Mouse (Mus musculus) limb, embryonic 13.5 days (tissue): ENCODE data around the gene Fam172a. TPM values are rescaled to one million over a fixed set of nuclear protein-coding genes. Genes with fewer than 3 reads are reported as not detected.
A peak's percentile ranks its signal among the peaks of the same experiment; 100 is the strongest.

Source experiments
- ATAC-seq: fragments of 200-750 bp; cut with Nextera tagmentation; 2 replicates; pipeline ENCODE4 v1.8.0; 2017; ENCODE audit warnings: low read depth, moderate number of reproducible peaks, moderate TSS enrichment; ENCODE audit not compliant: low FRiP score
- H3K27ac ChIP-seq: fragments of 300-500 bp; sonication (generic); 2 replicates; pipeline ENCODE4 v1.5.1; 2015; ENCODE audit warnings: inconsistent platforms, mild to moderate bottlenecking, moderate library complexity
- H3K27me3 ChIP-seq: fragments of 300-500 bp; sonication (generic); 2 replicates; pipeline ENCODE4 v1.6.1; 2015; ENCODE audit warnings: mild to moderate bottlenecking, inconsistent platforms
- H3K36me3 ChIP-seq: fragments of 300-500 bp; sonication (generic); 2 replicates; pipeline ENCODE4 v1.6.1; 2015; ENCODE audit warnings: inconsistent platforms, mild to moderate bottlenecking, moderate library complexity
- H3K4me1 ChIP-seq: fragments of 300-500 bp; sonication (generic); 2 replicates; pipeline ENCODE4 v1.6.1; 2015; ENCODE audit warnings: inconsistent platforms
- H3K4me2 ChIP-seq: fragments of 300-500 bp; sonication (generic); replicated peaks from 2 replicates; pipeline ENCODE4 v1.6.1; 2015; ENCODE audit warnings: inconsistent platforms, mild to moderate bottlenecking, moderate library complexity
- H3K4me3 ChIP-seq: fragments of 300-500 bp; sonication (generic); 2 replicates; pipeline ENCODE4 v1.5.1; 2015; ENCODE audit warnings: moderate library complexity, mild to moderate bottlenecking, inconsistent platforms
- H3K9ac ChIP-seq: fragments of 300-500 bp; sonication (generic); 2 replicates; pipeline ENCODE4 v1.6.1; 2015; ENCODE audit warnings: mild to moderate bottlenecking, inconsistent platforms
- H3K9me3 ChIP-seq: fragments of 300-500 bp; sonication (generic); 2 replicates; pipeline ENCODE4 v1.6.1; 2016; ENCODE audit warnings: inconsistent platforms
- WGBS: fragments of 180-500 bp; shearing (Covaris S2); methylation state at CpG from one replicate; pipeline ENCODE4 v1.1.7; 2015; 5-methylcytosine and 5-hydroxymethylcytosine counted together
- polyA plus RNA-seq: library from polyadenylated mRNA; unstranded; fragments of >200 nt; fragmentation: Nextera tagmentation; extraction: Ambion mirVana; gene quantifications from 2 replicates; pipeline ENCODE4 v1.2.1, GENCODE M21; 2015

Fam172a gene
- polyA plus RNA-seq, 1 experiment from 2014 or later = 32.5 TPM

DNA sequence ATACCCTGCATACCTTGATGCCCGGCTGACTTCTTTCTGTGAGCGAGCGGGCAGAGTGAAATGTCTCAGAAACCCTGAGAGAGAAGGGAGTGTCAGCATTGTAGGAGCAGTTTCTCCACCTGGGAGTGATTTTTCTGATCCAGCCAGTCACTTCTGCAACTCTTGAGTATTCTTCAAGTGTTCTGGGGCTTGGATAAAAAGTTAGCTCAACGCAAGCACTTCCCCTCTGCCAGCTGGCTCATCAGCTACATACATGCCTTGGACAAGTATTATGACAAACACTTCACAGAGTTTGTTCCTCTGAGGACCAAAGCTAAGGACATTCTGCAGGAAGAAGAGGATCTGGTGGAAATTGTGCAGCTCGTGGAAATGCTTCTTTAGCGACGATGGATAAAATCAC lies 420.2 kb downstream of the Fam172a start:
- Histone ChIP-seq H3K9ac (no peak overlapping the region), H3K9me3 (no peaks in the 10 kb centered on the region), H3K4me1 (no peaks in the 10 kb centered on the region), H3K36me3 (no peaks in the 10 kb centered on the region), H3K4me2 (no peak overlapping the region), H3K27me3 (no peaks in the 10 kb centered on the region), H3K27ac (no peak overlapping the region), H3K4me3 (no peak overlapping the region)
- 90% methylated on average over 7 of the region's 7 CpGs for WGBS
- no peak for ATAC-seq

DNA sequence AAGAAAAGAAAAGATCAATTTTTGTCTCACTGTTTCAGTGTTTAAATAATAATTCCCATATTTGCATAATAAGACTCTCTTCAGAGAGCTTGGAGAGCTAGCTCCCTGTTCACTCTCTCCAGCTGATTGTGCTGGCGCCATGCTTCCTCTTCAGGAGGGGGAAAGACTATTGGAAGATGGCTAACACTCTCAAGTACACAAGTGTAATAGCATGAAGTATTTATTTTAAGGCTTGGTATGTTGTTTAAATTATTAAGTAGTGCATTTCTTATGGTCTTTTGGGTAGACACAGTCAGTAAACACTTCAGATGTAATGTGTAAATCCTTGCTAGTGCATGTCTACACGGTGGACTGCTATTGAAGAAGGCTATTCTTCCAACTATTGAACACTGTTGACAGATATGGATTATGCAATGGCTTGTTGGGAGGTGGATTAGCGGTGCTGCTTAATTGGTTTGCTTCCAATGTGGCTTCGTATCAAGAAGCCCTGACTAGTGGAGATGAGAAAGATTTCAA lies 422.1 kb downstream of the Fam172a start:
- Histone ChIP-seq H3K4me2 (no peak overlapping the region), H3K36me3 (no peaks in the 10 kb centered on the region), H3K4me3 (no peak overlapping the region), H3K9me3 (no peaks in the 10 kb centered on the region), H3K27ac (no peak overlapping the region), H3K4me1 (no peaks in the 10 kb centered on the region), H3K9ac (no peak overlapping the region), H3K27me3 (no peaks in the 10 kb centered on the region)
- 93% methylated on average over 4 of the region's 4 CpGs for WGBS
- ATAC-seq = no peak

DNA sequence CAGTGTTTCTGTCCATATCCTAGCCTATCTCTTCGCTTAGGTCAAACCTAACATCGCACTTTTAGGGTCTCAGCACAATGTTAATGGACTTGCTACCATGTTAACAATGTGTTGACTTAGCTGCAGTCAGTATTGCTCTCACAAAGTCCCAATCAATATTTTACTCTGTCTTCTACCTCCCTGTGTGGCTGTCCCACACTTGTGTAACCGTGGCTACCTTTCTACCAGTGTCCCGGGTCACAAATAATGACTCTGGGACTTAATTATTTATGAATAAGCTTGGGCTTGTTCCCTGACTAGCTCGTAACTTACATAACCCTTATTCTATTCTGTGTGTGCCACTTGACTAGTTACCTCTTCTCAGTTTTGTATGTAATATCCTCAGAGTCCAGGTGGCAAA lies 455.6 kb downstream of the Fam172a start:
- Histone ChIP-seq H3K9ac (no peak overlapping the region), H3K36me3 (no peaks in the 10 kb centered on the region), H3K4me3 (no peak overlapping the region), H3K4me2 (no peak overlapping the region), H3K4me1 (no peaks in the 10 kb centered on the region), H3K9me3 (no peaks in the 10 kb centered on the region), H3K27ac (no peak overlapping the region), H3K27me3 (peaks cover 15% of the 10 kb centered on the region)
- ATAC-seq = no peak
- 82% methylated on average over 5 of the region's 5 CpGs for WGBS

DNA sequence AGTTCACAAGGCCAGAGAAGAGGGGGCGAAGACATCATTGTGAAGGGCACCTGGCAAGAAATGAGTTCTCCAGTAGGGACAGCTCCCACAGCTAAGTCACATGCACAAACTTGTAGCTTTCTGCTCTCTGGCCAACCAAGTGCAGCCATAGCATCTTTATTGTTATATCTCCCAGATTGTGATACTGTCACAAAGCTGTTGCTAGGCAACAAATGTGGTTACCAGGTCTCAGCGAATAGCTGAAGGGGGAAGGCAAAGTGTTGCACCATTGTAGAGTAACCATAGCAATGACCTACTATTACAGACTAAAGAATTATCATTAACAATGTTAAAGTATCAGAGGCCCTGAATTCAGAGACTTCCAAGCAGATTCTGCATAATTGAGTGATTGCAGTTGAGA lies 460.3 kb downstream of the Fam172a start:
- Histone ChIP-seq H3K27ac (no peak overlapping the region), H3K9ac (no peak overlapping the region), H3K4me1 (peaks cover 9% of the 10 kb centered on the region), H3K36me3 (no peaks in the 10 kb centered on the region), H3K4me3 (no peak overlapping the region), H3K27me3 (peaks cover 57% of the 10 kb centered on the region), H3K9me3 (no peaks in the 10 kb centered on the region), H3K4me2 (no peak overlapping the region)
- no peak for ATAC-seq
- 60% methylated on average over 2 of the region's 2 CpGs for WGBS

DNA sequence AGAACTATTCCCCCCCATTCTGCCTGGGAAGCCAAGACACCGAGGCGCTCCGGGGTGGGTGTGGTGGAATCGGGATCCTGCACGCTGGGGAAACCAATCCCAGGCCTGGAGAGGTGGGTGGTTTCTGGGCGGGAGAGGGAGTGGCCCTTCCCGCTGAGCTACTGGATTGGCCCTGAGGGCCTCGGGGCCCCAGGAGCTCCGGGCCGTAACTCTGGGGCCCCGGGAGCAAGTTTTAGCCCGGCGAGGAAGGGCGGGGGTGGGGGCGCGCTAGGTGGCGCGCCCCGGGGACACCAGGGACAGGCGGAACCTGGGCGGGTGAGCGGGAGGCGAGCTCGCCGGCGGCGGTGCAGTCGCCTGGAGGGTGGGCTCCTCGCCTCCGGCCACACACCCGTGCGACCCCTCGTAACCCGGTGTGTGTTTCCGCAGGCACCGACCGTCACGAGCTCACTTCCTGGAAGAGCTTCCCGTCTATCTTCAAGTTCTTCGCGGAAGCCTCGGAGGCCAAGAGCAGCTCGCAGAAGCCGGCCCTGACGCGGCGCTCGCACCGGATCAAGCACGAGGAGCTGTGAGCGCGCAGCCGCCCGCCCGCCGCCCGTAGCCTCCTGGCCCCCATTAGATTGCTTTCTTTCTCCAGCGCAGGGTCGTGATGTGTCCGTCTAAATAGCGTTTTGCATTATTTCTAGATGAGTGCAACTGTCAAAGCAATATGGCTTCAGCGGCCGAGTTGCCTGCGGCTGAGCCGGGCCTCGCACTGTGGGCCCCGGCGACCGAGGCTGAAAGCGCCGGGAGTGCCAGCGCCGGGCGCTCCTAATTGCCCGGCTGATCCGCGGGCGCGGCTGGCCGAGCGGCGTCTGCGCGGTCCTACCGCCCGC lies 461.5 kb downstream of the Fam172a start:
- ATAC-seq = peak; percentile 84
- H3K27me3 ChIP-seq = peaks cover 69% of the 10 kb centered on the region
- H3K9ac ChIP-seq = peak overlapping the region; percentile 63
- peak overlapping the region; percentile 59 for H3K4me3 ChIP-seq
- no peaks in the 10 kb centered on the region for H3K36me3 ChIP-seq
- under 1% methylated on average over 84 of the region's 86 CpGs for WGBS
- peaks cover 9% of the 10 kb centered on the region for H3K4me1 ChIP-seq
- H3K4me2 ChIP-seq = peak overlapping the region; percentile 97
- H3K9me3 ChIP-seq = no peaks in the 10 kb centered on the region
- H3K27ac ChIP-seq = no peak overlapping the region

DNA sequence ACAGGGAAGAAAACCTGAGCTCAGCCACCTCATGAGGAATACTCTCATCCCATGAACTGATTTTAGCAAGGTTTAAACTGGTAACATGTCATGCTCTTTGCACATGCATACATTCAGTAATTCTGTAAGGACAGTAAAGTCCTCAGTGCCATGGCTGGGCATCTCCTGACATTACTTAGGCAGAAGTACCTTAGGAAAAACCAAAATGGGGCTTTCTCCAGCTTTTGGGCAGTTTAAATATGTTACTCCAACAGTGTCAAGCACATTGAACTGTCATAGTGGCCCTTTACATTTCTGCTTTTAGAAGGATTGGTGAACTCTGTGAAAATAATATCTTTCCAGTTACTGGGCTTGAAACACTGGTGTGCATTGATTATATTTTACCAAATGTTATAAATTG lies 463.1 kb downstream of the Fam172a start:
- peaks cover 9% of the 10 kb centered on the region for H3K4me1 ChIP-seq
- no peak overlapping the region for H3K27ac ChIP-seq
- peaks cover 82% of the 10 kb centered on the region for H3K27me3 ChIP-seq
- H3K9me3 ChIP-seq = no peaks in the 10 kb centered on the region
- H3K4me2 ChIP-seq = no peak overlapping the region
- no peaks in the 10 kb centered on the region for H3K36me3 ChIP-seq
- H3K4me3 ChIP-seq = no peak overlapping the region
- H3K9ac ChIP-seq = no peak overlapping the region
- ATAC-seq = no peak

DNA sequence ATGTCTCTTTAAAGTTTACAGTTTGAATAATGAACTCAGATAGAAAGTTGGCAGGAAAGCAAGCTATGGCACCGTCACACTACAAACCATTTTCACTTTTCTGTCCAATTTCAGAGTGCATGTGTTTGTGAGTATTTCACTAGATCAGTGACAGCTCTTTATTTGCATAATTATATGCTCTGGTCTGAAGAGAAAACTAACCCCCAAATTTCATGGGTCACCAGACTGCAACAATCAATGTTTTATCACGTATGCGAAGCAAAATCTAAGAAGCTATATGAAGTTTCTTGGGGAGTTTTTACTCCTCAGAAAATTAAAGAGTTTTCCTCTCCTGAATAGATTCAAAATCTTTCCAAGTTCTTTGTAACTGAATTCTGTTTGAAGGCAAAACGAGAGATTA lies 466.3 kb downstream of the Fam172a start:
- H3K4me2 ChIP-seq = no peak overlapping the region
- no peak overlapping the region for H3K9ac ChIP-seq
- ATAC-seq = no peak
- H3K36me3 ChIP-seq = no peaks in the 10 kb centered on the region
- H3K9me3 ChIP-seq = no peaks in the 10 kb centered on the region
- no peak overlapping the region for H3K4me3 ChIP-seq
- H3K27ac ChIP-seq = no peak overlapping the region
- peaks cover 91% of the 10 kb centered on the region for H3K27me3 ChIP-seq
- peaks cover 5% of the 10 kb centered on the region for H3K4me1 ChIP-seq
- 39% methylated on average over 4 of the region's 4 CpGs for WGBS

DNA sequence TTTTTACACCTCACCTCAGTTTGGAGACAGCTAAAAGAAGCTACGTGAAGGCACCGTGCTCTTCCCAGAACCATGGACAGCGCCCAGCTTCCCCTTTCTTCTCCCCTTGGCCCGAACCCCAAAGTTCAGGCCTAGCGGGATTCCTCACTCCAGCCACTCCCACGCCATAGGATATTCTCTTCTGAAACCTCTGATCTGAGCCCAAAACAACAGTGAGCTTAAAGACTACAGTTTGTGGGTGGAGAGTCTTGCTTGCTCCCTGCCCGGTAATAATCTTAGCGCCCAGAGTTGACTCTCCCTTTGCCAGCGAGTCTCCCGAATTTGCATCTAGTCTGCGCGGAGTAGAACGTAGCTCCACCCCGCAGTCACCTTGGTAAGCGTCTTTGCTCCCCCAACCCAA lies 469.5 kb downstream of the Fam172a start:
- no peaks in the 10 kb centered on the region for H3K36me3 ChIP-seq
- H3K4me1 ChIP-seq = no peaks in the 10 kb centered on the region
- peaks cover 89% of the 10 kb centered on the region for H3K27me3 ChIP-seq
- no peak overlapping the region for H3K4me3 ChIP-seq
- no peak overlapping the region for H3K9ac ChIP-seq
- no peaks in the 10 kb centered on the region for H3K9me3 ChIP-seq
- no peak overlapping the region for H3K4me2 ChIP-seq
- no peak for ATAC-seq
- H3K27ac ChIP-seq = no peak overlapping the region
- under 1% methylated on average over 15 of the region's 15 CpGs for WGBS

DNA sequence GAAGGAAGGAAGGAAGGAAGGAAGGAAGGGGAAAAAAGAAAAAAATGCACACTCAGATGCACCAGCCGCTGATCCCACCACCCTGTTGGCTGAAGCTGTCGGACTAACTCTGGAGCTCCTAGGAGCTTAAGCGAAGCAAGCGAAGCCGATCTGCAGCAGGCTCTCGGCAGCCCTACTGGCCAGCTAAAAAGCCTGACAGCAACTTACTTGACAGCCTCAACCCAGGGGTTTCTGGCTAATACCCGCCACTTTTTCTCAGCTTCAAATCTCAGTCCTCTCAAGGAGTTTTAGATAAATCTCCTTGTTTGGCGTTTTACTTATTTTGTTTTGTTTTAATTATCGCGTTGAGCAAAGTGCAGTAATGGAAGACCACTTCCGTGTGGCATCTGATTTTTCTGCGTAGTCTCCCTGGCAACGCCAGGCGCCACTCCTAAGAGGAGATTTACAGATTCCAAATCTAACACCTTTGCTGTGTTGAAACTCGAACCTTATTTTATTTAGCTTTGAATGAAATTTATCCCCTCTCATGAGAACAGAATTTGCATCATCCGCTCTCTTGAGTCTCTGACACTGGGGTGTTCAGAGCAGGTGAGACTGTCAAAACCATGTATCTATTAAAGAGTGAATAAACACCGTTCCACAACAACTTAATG lies 470.3 kb downstream of the Fam172a start:
- Histone ChIP-seq H3K9me3 (no peaks in the 10 kb centered on the region), H3K4me2 (no peak overlapping the region), H3K27me3 (peaks cover 91% of the 10 kb centered on the region), H3K4me1 (no peaks in the 10 kb centered on the region), H3K9ac (no peak overlapping the region), H3K27ac (no peak overlapping the region), H3K4me3 (no peak overlapping the region), H3K36me3 (no peaks in the 10 kb centered on the region)
- ATAC-seq = no peak
- 2% methylated on average over 17 of the region's 17 CpGs for WGBS

DNA sequence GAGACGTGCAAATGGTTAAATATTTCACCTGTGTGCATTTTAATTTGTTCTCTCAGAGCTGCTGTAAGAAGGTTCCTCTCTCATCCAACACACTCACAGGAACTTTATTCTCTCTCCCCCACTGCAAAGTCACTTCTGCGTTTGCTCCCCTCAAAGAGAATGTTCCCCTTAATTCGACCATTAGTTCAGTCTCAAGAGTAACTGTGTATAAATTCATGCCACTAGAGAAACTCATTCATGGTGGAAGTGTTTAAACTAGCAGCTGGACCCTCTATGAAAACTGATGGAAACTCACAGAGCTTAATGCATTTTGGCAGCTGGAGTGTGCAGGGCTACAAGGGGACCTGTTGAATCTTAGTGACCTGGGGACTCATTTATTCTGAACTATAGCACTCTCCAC lies 471.0 kb downstream of the Fam172a start:
- no peak overlapping the region for H3K9ac ChIP-seq
- H3K4me1 ChIP-seq = no peaks in the 10 kb centered on the region
- H3K27ac ChIP-seq = no peak overlapping the region
- H3K4me2 ChIP-seq = no peak overlapping the region
- WGBS = 2% methylated on average over 3 of the region's 3 CpGs
- ATAC-seq = no peak
- H3K4me3 ChIP-seq = no peak overlapping the region
- H3K27me3 ChIP-seq = peaks cover 89% of the 10 kb centered on the region
- no peaks in the 10 kb centered on the region for H3K9me3 ChIP-seq
- no peaks in the 10 kb centered on the region for H3K36me3 ChIP-seq

DNA sequence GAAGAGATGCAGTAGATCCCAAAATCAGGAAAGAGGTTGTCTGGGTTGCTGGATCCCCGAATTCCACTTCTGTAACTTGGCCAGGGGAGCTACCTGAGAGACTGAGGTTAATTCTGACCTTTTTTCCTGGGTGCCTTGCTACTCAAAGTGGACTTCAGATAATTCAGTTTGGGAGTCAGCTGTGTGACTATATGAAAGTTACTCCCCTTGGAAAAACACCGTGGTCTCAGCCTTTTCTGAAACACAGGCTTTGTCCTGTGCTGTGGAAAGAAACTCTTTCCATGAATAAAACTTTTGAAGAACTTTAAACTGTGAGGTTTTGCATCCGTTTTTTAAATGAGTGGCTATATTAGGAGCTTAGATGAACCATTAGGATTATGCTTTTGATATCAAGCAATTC lies 472.4 kb downstream of the Fam172a start:
- Histone ChIP-seq H3K9ac (no peak overlapping the region), H3K9me3 (no peaks in the 10 kb centered on the region), H3K4me2 (no peak overlapping the region), H3K27me3 (peaks cover 92% of the 10 kb centered on the region), H3K4me1 (peaks cover 2% of the 10 kb centered on the region), H3K4me3 (no peak overlapping the region), H3K36me3 (no peaks in the 10 kb centered on the region), H3K27ac (no peak overlapping the region)
- no peak for ATAC-seq
- WGBS = 6% methylated on average over 3 of the region's 3 CpGs

DNA sequence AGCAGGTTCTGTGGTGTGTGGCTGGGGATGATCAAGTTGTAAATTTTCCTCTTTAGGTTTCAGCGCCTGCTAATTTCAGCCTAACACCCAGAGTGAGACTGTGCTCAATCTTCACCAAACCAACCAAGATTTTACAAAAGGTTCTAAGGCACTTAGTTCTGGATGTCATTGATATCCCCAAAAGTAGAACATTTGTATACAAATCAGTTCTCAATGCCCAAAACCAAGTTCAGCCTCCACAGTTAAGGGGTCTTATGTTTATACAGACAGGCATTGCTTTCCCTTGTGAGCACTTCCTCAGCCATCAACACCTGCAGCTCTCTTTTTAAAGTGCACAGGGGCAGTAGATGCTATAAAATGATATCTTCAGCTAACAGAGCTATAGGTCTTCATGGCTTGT lies 473.1 kb downstream of the Fam172a start:
- Histone ChIP-seq H3K36me3 (no peaks in the 10 kb centered on the region), H3K27me3 (peaks cover 92% of the 10 kb centered on the region), H3K27ac (no peak overlapping the region), H3K4me3 (no peak overlapping the region), H3K4me2 (no peak overlapping the region), H3K9ac (no peak overlapping the region), H3K4me1 (peaks cover 7% of the 10 kb centered on the region), H3K9me3 (no peaks in the 10 kb centered on the region)
- ATAC-seq = no peak
- 3% methylated on average over 1 of the region's 1 CpGs for WGBS
